In the genomic region with DNA sequence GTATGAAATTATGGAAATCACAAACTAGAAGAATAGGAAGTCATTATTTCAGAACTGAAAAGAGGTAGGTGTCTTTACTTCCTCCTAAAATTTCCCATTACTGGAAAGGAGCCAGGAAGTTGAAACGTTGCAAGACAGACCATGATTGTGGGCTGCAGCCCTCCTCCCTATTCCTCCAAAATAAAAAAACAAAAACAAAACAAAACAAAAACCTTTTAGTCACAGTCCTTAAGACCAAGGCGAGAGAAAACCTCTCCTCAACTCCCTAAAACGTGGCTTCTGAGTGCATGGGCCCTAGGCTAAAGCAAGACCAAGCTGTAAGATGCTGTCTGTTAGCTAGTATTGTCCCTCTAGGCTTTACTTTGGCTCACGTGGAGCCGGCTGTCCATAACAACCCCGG, we compare ENCODE assay signal across 12 mouse cellular contexts. TPM values are rescaled to one million over a fixed set of nuclear protein-coding genes. Genes with fewer than 3 reads are reported as not detected.
DNase-seq lines count a peak whose midpoint lies in the region; ATAC-seq lines count a peak whose summit lies in the region.
"Had no signal": no experiment of that assay in that cellular context is flagged by ENCODE, and none has a peak within 500 bp of the region (broad histone marks: within the 10 kb centered on the region; RNA-seq: fewer than 3 reads in every experiment).

No protein-coding gene starts in this region.

- peak overlapping the region; percentile 84 for H3K27ac ChIP-seq in kidney, embryonic 15.5 days
- peak overlapping the region; percentile 72; the same call in 1 of the 2 replicates for H3K27ac ChIP-seq in embryonic facial prominence, embryonic 14.5 days (replicated peaks; ENCODE audit: low read depth, low read length)
- H3K27ac ChIP-seq in hindbrain, embryonic 11.5 days (ENCODE audit: low read depth, low read length) = peak overlapping the region; percentile 96
- H3K27ac ChIP-seq in midbrain, embryonic 15.5 days = peak overlapping the region; percentile 96
- H3K27ac ChIP-seq: macrophage had no signal

- peaks cover 26% of the 10 kb centered on the region for H3K4me1 ChIP-seq in kidney, embryonic 15.5 days
- peaks cover 4% of the 10 kb centered on the region; the same call in 1 of the 2 replicates for H3K4me1 ChIP-seq in embryonic facial prominence, embryonic 14.5 days (ENCODE audit: control insufficient read depth, insufficient read depth, low read length)
- H3K4me1 ChIP-seq in hindbrain, embryonic 11.5 days (replicated peaks; ENCODE audit: control insufficient read depth, insufficient read depth, low read length) = peaks cover 2% of the 10 kb centered on the region
- H3K4me1 ChIP-seq in midbrain, embryonic 15.5 days = peaks cover 48% of the 10 kb centered on the region

- H3K4me3 ChIP-seq in kidney, embryonic 15.5 days (replicated peaks) = peak overlapping the region; percentile 34
- H3K4me3 ChIP-seq in embryonic facial prominence, embryonic 14.5 days (ENCODE audit: low read depth, low read length) = peak overlapping the region; percentile 49
- H3K4me3 ChIP-seq in hindbrain, embryonic 11.5 days (ENCODE audit: low read depth, low read length) = peak overlapping the region; percentile 99
- peak overlapping the region; percentile 88 for H3K4me3 ChIP-seq in midbrain, embryonic 15.5 days

- ATAC-seq in kidney, embryonic 15.5 days (replicated peaks; ENCODE audit: low FRiP score) = peak; percentile 5; the same call in 1 of the 2 replicates
- ATAC-seq in embryonic facial prominence, embryonic 14.5 days (ENCODE audit: low read depth) = no peak
- no peak; the same call in 1 of the 2 replicates for ATAC-seq in hindbrain, embryonic 11.5 days (ENCODE audit: low FRiP score)
- no peak; the same call in 1 of the 2 replicates for ATAC-seq in midbrain, embryonic 15.5 days (replicated peaks)
- ATAC-seq in inflammation-experienced regulatory T-cells, adult 6 months = no peak

- under 1% methylated on average over 6 of the region's 6 CpGs for WGBS in kidney, embryonic 15.5 days
- WGBS in embryonic facial prominence, embryonic 14.5 days = 4% methylated on average over 6 of the region's 6 CpGs
- 4% methylated on average over 6 of the region's 6 CpGs for WGBS in hindbrain, embryonic 11.5 days
- 5% methylated on average over 6 of the region's 6 CpGs for WGBS in midbrain, embryonic 15.5 days

- H3K4me2 ChIP-seq in kidney, embryonic 15.5 days = peak overlapping the region; percentile 64
- peak overlapping the region; percentile 87 for H3K4me2 ChIP-seq in embryonic facial prominence, embryonic 14.5 days (ENCODE audit: low read depth, low read length)
- peak overlapping the region; percentile 69 for H3K4me2 ChIP-seq in hindbrain, embryonic 11.5 days (replicated peaks; ENCODE audit: low read depth, low read length)
- peak overlapping the region; percentile 94 for H3K4me2 ChIP-seq in midbrain, embryonic 15.5 days

- no peak overlapping the region for H3K9ac ChIP-seq in kidney, embryonic 15.5 days
- peak overlapping the region; percentile 72 for H3K9ac ChIP-seq in embryonic facial prominence, embryonic 14.5 days (ENCODE audit: low read depth, low read length)
- peak overlapping the region; percentile 79 for H3K9ac ChIP-seq in hindbrain, embryonic 11.5 days (ENCODE audit: low read depth, low read length)
- peak overlapping the region; percentile 77 for H3K9ac ChIP-seq in midbrain, embryonic 15.5 days

- H3K9me3 ChIP-seq in kidney, embryonic 15.5 days (replicated peaks) = no peaks in the 10 kb centered on the region
- H3K9me3 ChIP-seq in embryonic facial prominence, embryonic 14.5 days (ENCODE audit: control insufficient read depth, low read length) = no peaks in the 10 kb centered on the region
- H3K9me3 ChIP-seq in hindbrain, embryonic 11.5 days (ENCODE audit: control insufficient read depth, low read length) = no peaks in the 10 kb centered on the region
- no peaks in the 10 kb centered on the region for H3K9me3 ChIP-seq in midbrain, embryonic 15.5 days

- no peak for DNase-seq in kidney, postnatal 36 days
- no peak for DNase-seq in embryonic facial prominence, embryonic 14.5 days (ENCODE audit: low spot score)
- DNase-seq in hindbrain, embryonic 11.5 days (ENCODE audit: low spot score) = no peak
- DNase-seq in adrenal gland, postnatal 36 days = no peak
- no peak for DNase-seq in c-Kit-positive CD71-positive TER-119-positive erythroid progenitor cells, embryonic 14.5 days (ENCODE audit: low spot score)
- DNase-seq: adrenal gland, adult 2 months; gastrocnemius, postnatal 14 days had no signal

- peaks cover 78% of the 10 kb centered on the region for H3K27me3 ChIP-seq in kidney, embryonic 15.5 days
- H3K27me3 ChIP-seq in embryonic facial prominence, embryonic 14.5 days (replicated peaks; ENCODE audit: control insufficient read depth, insufficient read depth, low read length) = peaks cover 62% of the 10 kb centered on the region
- H3K27me3 ChIP-seq in hindbrain, embryonic 11.5 days (ENCODE audit: control insufficient read depth, insufficient read depth, low read length) = no peaks in the 10 kb centered on the region
- no peaks in the 10 kb centered on the region for H3K27me3 ChIP-seq in midbrain, embryonic 15.5 days (replicated peaks)

- H3K36me3 ChIP-seq in kidney, embryonic 15.5 days = no peaks in the 10 kb centered on the region
- no peaks in the 10 kb centered on the region for H3K36me3 ChIP-seq in embryonic facial prominence, embryonic 14.5 days (ENCODE audit: control insufficient read depth, insufficient read depth, low read length)
- no peaks in the 10 kb centered on the region for H3K36me3 ChIP-seq in hindbrain, embryonic 11.5 days (ENCODE audit: control insufficient read depth, insufficient read depth, low read length)
- no peaks in the 10 kb centered on the region for H3K36me3 ChIP-seq in midbrain, embryonic 15.5 days (replicated peaks)
- H3K36me3 ChIP-seq: G1E had no signal

RNA-seq across cellular contexts. Expression of a gene that starts 11.7 kb away (rescaled TPM):
- 8.9 and 9.2 TPM in 2 replicates for polyA plus RNA-seq in kidney, embryonic 15.5 days (2015; fragmentation: Nextera tagmentation; extraction: Ambion mirVana)
- 2.9 and 3.4 TPM in 2 replicates for polyA plus RNA-seq in embryonic facial prominence, embryonic 14.5 days (2014; fragmentation: Nextera tagmentation; extraction: Ambion mirVana)
- 20.7 and 22.3 TPM in 2 replicates for polyA plus RNA-seq in hindbrain, embryonic 11.5 days (2014; fragmentation: Nextera tagmentation; extraction: Ambion mirVana)
- 19.0 and 21.3 TPM in 2 replicates for polyA plus RNA-seq in midbrain, embryonic 15.5 days (2015; fragmentation: Nextera tagmentation; extraction: Ambion mirVana)
- total RNA-seq in adrenal gland, postnatal 36 days (2021) = under 1 TPM in 1 of 2 experiments, not detected in 1; 0.07 TPM
- not detected for polyA plus RNA-seq in inflammation-experienced regulatory T-cells, adult 6 months (2017; shearing (Covaris generic))
- total RNA-seq: adrenal gland, adult 2 months; gastrocnemius, postnatal 14 days had no signal
- polyA plus RNA-seq: G1E, macrophage had no signal

Comparison
In these comparisons a context has a peak if more than half of its experiments do, and no peak if none do; other contexts are left out.
1. H3K4me3 ChIP-seq: peak in every context shown above with its lines; median percentile 99 in hindbrain, embryonic 11.5 days; 88 in midbrain, embryonic 15.5 days; 49 in embryonic facial prominence, embryonic 14.5 days; 34 in kidney, embryonic 15.5 days.